In the genomic region with DNA sequence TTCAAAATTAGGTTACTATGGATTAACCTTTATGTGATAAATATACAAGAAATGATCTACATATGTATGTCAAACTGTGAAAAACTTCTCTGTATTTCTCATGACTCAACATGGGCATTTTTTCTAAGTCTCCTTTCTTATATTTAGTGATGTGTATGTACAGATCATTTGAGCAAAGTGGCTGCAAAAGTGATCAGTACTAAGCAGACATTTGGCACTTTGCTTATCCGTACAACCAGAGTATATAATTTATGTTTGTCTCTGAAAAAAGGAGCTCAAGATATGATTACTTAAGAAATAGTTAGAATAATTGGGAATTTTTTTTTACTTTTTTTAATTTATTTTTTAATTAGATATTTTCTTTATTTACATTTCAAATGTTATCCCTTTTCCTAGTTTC, we compare ENCODE assay signal across 27 mouse cellular contexts.
"Had no signal": no experiment of that assay in that cellular context is flagged by ENCODE, and none has a peak within 500 bp of the region (broad histone marks: within the 10 kb centered on the region; RNA-seq: fewer than 3 reads in every experiment).

No protein-coding gene starts in this region.

- DNase-seq: left cerebral cortex, postnatal 4 days; liver; liver, embryonic 13.5 days; liver, postnatal 0 days; lung, adult 18-20 months; lung, adult 2 months; lung, embryonic 14.5 days; lung, postnatal 10 days; lung, postnatal 14 days; lung, postnatal 36 days; lung, postnatal 4 days; midbrain, embryonic 14.5 days had no signal

- H3K4me1 ChIP-seq: limb, embryonic 10.5 days; limb, embryonic 12.5 days; limb, embryonic 13.5 days; limb, embryonic 15.5 days; liver, embryonic 12.5 days; liver, embryonic 13.5 days; liver, embryonic 15.5 days; lung, embryonic 15.5 days; megakaryocyte, embryonic 14.5 days; midbrain, embryonic 10.5 days; midbrain, embryonic 12.5 days; midbrain, embryonic 13.5 days; midbrain, embryonic 15.5 days had no signal

- H3K27ac ChIP-seq: limb, embryonic 10.5 days; limb, embryonic 12.5 days; limb, embryonic 13.5 days; limb, embryonic 15.5 days; liver, embryonic 12.5 days; liver, embryonic 13.5 days; liver, embryonic 14.5 days; liver, embryonic 15.5 days; lung, embryonic 15.5 days; macrophage; midbrain, embryonic 10.5 days; midbrain, embryonic 12.5 days; midbrain, embryonic 13.5 days; midbrain, embryonic 15.5 days had no signal

- H3K4me3 ChIP-seq: limb, embryonic 10.5 days; limb, embryonic 12.5 days; limb, embryonic 13.5 days; limb, embryonic 15.5 days; liver, embryonic 12.5 days; liver, embryonic 13.5 days; liver, embryonic 15.5 days; lung, embryonic 15.5 days; megakaryocyte, embryonic 14.5 days; midbrain, embryonic 10.5 days; midbrain, embryonic 12.5 days; midbrain, embryonic 13.5 days; midbrain, embryonic 15.5 days; myocyte had no signal

- H3K27me3 ChIP-seq: limb, embryonic 12.5 days; limb, embryonic 13.5 days; limb, embryonic 15.5 days; liver, embryonic 12.5 days; liver, embryonic 13.5 days; liver, embryonic 15.5 days; lung, embryonic 15.5 days; megakaryocyte, embryonic 14.5 days; midbrain, embryonic 12.5 days; midbrain, embryonic 13.5 days; midbrain, embryonic 15.5 days had no signal

- H3K36me3 ChIP-seq: limb, embryonic 10.5 days; limb, embryonic 12.5 days; limb, embryonic 13.5 days; limb, embryonic 15.5 days; liver, embryonic 12.5 days; liver, embryonic 13.5 days; liver, embryonic 15.5 days; lung, embryonic 15.5 days; midbrain, embryonic 10.5 days; midbrain, embryonic 12.5 days; midbrain, embryonic 13.5 days; midbrain, embryonic 15.5 days had no signal

- H3K9me3 ChIP-seq: limb, embryonic 10.5 days; limb, embryonic 12.5 days; limb, embryonic 13.5 days; limb, embryonic 15.5 days; liver, embryonic 12.5 days; liver, embryonic 13.5 days; liver, embryonic 15.5 days; lung, embryonic 15.5 days; megakaryocyte, embryonic 14.5 days; midbrain, embryonic 10.5 days; midbrain, embryonic 12.5 days; midbrain, embryonic 13.5 days; midbrain, embryonic 15.5 days had no signal

- H3K9ac ChIP-seq: limb, embryonic 12.5 days; limb, embryonic 13.5 days; limb, embryonic 15.5 days; liver, embryonic 12.5 days; liver, embryonic 13.5 days; liver, embryonic 14.5 days; liver, embryonic 15.5 days; liver, postnatal 0 days; lung, embryonic 14.5 days; lung, embryonic 15.5 days; midbrain, embryonic 12.5 days; midbrain, embryonic 13.5 days; midbrain, embryonic 15.5 days had no signal
